Mouse (Mus musculus): ENCODE measurements around the gene Amz2. TPM values are rescaled to one million over a fixed set of nuclear protein-coding genes. Genes with fewer than 3 reads are reported as not detected.

Gene Amz2
- polyA plus RNA-seq, 1 experiment from 2014 or later = 37.6 TPM

DNA sequence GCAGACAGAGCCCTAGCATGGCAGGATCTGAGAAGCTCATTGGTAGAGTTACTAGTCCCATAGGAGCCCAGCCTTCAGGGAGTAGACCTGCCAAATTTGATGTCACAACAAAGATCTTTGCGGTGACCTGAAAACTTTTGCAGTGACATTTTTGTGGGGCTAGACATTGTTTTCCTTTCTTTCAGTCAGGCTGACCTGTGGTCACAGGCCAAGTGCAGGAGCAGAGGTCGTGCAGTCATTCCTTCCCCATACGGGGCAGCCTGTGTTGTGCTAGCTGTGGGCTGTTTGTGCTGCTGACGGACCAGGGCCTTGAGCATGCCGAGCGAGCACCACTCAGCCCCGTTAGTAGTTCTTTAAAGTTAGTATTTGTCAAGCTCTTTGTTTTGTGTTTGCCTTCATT lies 34.0 kb upstream of the Amz2 start:
- Histone ChIP-seq H3K36me3 (ENCODE audit: control insufficient read depth, insufficient read depth, low read length) (no peaks in the 10 kb centered on the region; the same call in 1 of the 2 replicates), H3K27me3 (ENCODE audit: control insufficient read depth, insufficient read depth, low read length) (no peaks in the 10 kb centered on the region), H3K9ac (ENCODE audit: low read depth, low read length) (no peak overlapping the region), H3K4me2 (no peak overlapping the region), H3K9me3 (replicated peaks; ENCODE audit: control insufficient read depth, low read length) (no peaks in the 10 kb centered on the region), H3K27ac (ENCODE audit: low read depth, low read length) (no peak overlapping the region), H3K4me3 (ENCODE audit: low read depth, low read length) (no peak overlapping the region), H3K4me1 (ENCODE audit: control insufficient read depth, insufficient read depth, low read length) (peaks cover 24% of the 10 kb centered on the region)
- ATAC-seq (replicated peaks; ENCODE audit: insufficient number of reproducible peaks, low FRiP score, low TSS enrichment) = no peak
- 73% methylated on average over 7 of the region's 7 CpGs for WGBS (ENCODE audit: insufficient replicate concordance)

DNA sequence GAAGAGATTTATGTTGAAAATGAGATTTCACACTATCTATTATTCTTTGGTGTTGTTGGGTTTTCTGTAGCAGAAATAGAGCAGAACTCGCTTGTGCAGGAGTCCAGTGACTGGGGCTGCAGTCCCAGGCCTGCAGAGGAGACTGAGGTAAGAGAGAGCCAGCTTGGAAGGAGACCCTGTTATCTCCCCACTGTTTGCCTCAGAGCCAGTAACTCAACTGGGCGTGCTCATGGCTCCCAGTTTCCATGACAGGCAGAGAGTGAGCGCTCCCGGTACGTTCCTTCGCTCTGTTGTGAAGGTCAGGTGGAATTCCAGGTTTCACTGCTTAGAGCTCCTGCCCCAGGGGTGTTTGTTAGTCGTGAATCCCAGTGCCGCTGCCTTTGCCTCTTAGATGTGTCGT lies 33.1 kb upstream of the Amz2 start:
- H3K4me3 ChIP-seq (ENCODE audit: low read depth, low read length) = no peak overlapping the region
- H3K27ac ChIP-seq (ENCODE audit: low read depth, low read length) = no peak overlapping the region
- ATAC-seq (replicated peaks; ENCODE audit: insufficient number of reproducible peaks, low FRiP score, low TSS enrichment) = no peak
- H3K36me3 ChIP-seq (ENCODE audit: control insufficient read depth, insufficient read depth, low read length) = peaks cover 6% of the 10 kb centered on the region; the same call in 1 of the 2 replicates
- no peaks in the 10 kb centered on the region for H3K9me3 ChIP-seq (replicated peaks; ENCODE audit: control insufficient read depth, low read length)
- H3K4me2 ChIP-seq = no peak overlapping the region
- H3K9ac ChIP-seq (ENCODE audit: low read depth, low read length) = no peak overlapping the region
- WGBS (ENCODE audit: insufficient replicate concordance) = 77% methylated on average over 9 of the region's 9 CpGs
- H3K4me1 ChIP-seq (ENCODE audit: control insufficient read depth, insufficient read depth, low read length) = peaks cover 16% of the 10 kb centered on the region
- H3K27me3 ChIP-seq (ENCODE audit: control insufficient read depth, insufficient read depth, low read length) = no peaks in the 10 kb centered on the region

DNA sequence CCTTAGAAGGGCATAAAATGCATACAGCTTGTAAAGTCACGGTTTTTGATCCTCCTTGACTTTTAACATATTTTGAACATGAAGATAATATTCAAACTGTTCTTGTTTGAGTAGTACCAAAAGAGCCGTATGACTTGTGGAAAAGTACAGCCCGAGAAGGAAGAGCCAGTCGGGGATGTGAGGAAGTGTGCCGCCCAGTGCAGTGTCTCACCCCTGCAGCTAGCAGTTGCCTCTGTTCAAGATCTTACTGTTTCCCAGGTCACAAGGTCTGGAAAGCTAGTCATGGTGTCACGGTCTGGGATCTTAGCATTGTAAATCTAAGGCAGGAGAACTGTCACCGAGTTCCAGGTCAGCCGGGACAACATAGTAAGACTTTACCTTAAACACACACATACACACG lies 31.0 kb upstream of the Amz2 start:
- peaks cover 6% of the 10 kb centered on the region; the same call in 1 of the 2 replicates for H3K36me3 ChIP-seq (ENCODE audit: control insufficient read depth, insufficient read depth, low read length)
- peaks cover 5% of the 10 kb centered on the region; the same call in 1 of the 2 replicates for H3K4me1 ChIP-seq (ENCODE audit: control insufficient read depth, insufficient read depth, low read length)
- WGBS (ENCODE audit: insufficient replicate concordance) = 83% methylated on average over 9 of the region's 9 CpGs
- H3K27me3 ChIP-seq (ENCODE audit: control insufficient read depth, insufficient read depth, low read length) = no peaks in the 10 kb centered on the region
- ATAC-seq (replicated peaks; ENCODE audit: insufficient number of reproducible peaks, low FRiP score, low TSS enrichment) = no peak
- H3K4me2 ChIP-seq = no peak overlapping the region
- H3K9ac ChIP-seq (ENCODE audit: low read depth, low read length) = no peak overlapping the region
- H3K27ac ChIP-seq (ENCODE audit: low read depth, low read length) = no peak overlapping the region
- H3K9me3 ChIP-seq (replicated peaks; ENCODE audit: control insufficient read depth, low read length) = no peaks in the 10 kb centered on the region
- no peak overlapping the region for H3K4me3 ChIP-seq (ENCODE audit: low read depth, low read length)

- no peak for ATAC-seq (replicated peaks; ENCODE audit: insufficient number of reproducible peaks, low FRiP score, low TSS enrichment)
- Histone ChIP-seq H3K36me3 (ENCODE audit: control insufficient read depth, insufficient read depth, low read length) (peaks cover 6% of the 10 kb centered on the region; the same call in 1 of the 2 replicates), H3K4me1 (ENCODE audit: control insufficient read depth, insufficient read depth, low read length) (peaks cover 5% of the 10 kb centered on the region; the same call in 1 of the 2 replicates)
These were observed 30.5 kb upstream of the Amz2 start for GRCm38 (mm10) chr11:109395291-109395690.

DNA sequence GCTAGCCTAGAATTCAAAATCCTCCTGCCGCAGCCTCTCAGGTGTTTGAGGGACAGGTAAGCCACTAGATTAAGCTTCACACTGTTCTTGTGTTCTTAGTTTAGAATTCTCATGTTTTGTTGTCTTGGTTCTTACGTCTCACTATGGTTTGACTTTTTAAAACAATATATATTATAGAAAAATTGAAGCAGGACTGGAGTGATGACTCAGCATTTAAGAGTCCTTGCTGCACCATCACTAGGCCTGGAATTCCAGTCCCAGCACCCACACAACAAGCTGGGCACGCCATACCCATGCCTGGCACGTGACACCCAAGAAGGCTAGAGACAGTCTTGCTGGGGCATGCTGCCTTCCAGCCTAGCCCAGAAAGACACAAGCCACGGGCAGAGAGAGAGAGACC lies 19.3 kb upstream of the Amz2 start:
- Histone ChIP-seq H3K27ac (ENCODE audit: low read depth, low read length) (no peak overlapping the region), H3K36me3 (ENCODE audit: control insufficient read depth, insufficient read depth, low read length) (no peaks in the 10 kb centered on the region), H3K4me1 (ENCODE audit: control insufficient read depth, insufficient read depth, low read length) (no peaks in the 10 kb centered on the region), H3K4me2 (no peak overlapping the region), H3K9ac (ENCODE audit: low read depth, low read length) (no peak overlapping the region), H3K4me3 (ENCODE audit: low read depth, low read length) (no peak overlapping the region), H3K9me3 (replicated peaks; ENCODE audit: control insufficient read depth, low read length) (no peaks in the 10 kb centered on the region), H3K27me3 (ENCODE audit: control insufficient read depth, insufficient read depth, low read length) (no peaks in the 10 kb centered on the region)
- no peak for ATAC-seq (replicated peaks; ENCODE audit: insufficient number of reproducible peaks, low FRiP score, low TSS enrichment)
- 81% methylated on average over 5 of the region's 5 CpGs for WGBS (ENCODE audit: insufficient replicate concordance)

More at GRCm38 (mm10) chr11:109395291-109395690, 30.5 kb upstream of the Amz2 start:
- no peak overlapping the region for H3K4me3 ChIP-seq (ENCODE audit: low read depth, low read length)
- H3K9me3 ChIP-seq (replicated peaks; ENCODE audit: control insufficient read depth, low read length) = no peaks in the 10 kb centered on the region
- no peak overlapping the region for H3K9ac ChIP-seq (ENCODE audit: low read depth, low read length)
- no peak overlapping the region for H3K4me2 ChIP-seq
- no peak overlapping the region for H3K27ac ChIP-seq (ENCODE audit: low read depth, low read length)
- no peaks in the 10 kb centered on the region for H3K27me3 ChIP-seq (ENCODE audit: control insufficient read depth, insufficient read depth, low read length)
- WGBS (ENCODE audit: insufficient replicate concordance) = 93% methylated on average over 9 of the region's 9 CpGs

GRCm38 (mm10) chr11:109410197-109410980 lies 15.4 kb upstream of the Amz2 start:
- Histone ChIP-seq H3K36me3 (ENCODE audit: control insufficient read depth, insufficient read depth, low read length) (no peaks in the 10 kb centered on the region), H3K9me3 (replicated peaks; ENCODE audit: control insufficient read depth, low read length) (no peaks in the 10 kb centered on the region), H3K4me2 (no peak overlapping the region), H3K4me3 (ENCODE audit: low read depth, low read length) (no peak overlapping the region), H3K4me1 (ENCODE audit: control insufficient read depth, insufficient read depth, low read length) (no peaks in the 10 kb centered on the region; the same call in 1 of the 2 replicates), H3K9ac (ENCODE audit: low read depth, low read length) (no peak overlapping the region), H3K27ac (ENCODE audit: low read depth, low read length) (no peak overlapping the region), H3K27me3 (ENCODE audit: control insufficient read depth, insufficient read depth, low read length) (no peaks in the 10 kb centered on the region)
- no peak for ATAC-seq (replicated peaks; ENCODE audit: insufficient number of reproducible peaks, low FRiP score, low TSS enrichment)
- 82% methylated on average over 15 of the region's 15 CpGs for WGBS (ENCODE audit: insufficient replicate concordance)

DNA sequence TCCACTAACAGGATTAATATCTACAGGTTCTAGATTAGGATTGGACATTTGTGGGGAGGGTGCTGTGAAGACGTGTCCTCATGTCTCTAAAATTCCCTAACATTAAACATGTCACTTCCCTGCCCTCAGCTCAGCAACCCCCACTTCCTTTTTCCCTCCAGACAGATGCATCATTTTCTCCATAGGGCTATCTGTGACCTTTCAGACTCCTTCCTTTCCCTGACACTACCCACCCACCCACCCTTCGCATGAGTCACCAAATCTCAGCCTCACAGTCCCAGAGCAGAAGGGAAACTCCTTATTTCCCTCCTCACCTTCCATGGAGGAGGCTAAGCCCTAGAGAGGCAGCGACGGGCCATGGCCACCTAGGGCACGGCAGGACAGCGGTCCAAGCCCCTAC lies 12.1 kb upstream of the Amz2 start, which contains the start of gene 9930022D16Rik:
Gene 9930022D16Rik, plus strand, starts transcription at position 301 of the 400 bp plus-strand sequence.
- H3K9ac ChIP-seq (ENCODE audit: low read depth, low read length) = no peak within 1 kb of the TSS
- ATAC-seq (replicated peaks; ENCODE audit: insufficient number of reproducible peaks, low FRiP score, low TSS enrichment) = peak; percentile 35
- no peak within 1 kb of the TSS for H3K4me2 ChIP-seq
- H3K4me1 ChIP-seq (ENCODE audit: control insufficient read depth, insufficient read depth, low read length) = no peaks in the 10 kb centered on the region; the same call in 1 of the 2 replicates
- H3K36me3 ChIP-seq (ENCODE audit: control insufficient read depth, insufficient read depth, low read length) = no peaks in the 10 kb centered on the region
- no peak within 1 kb of the TSS for H3K4me3 ChIP-seq (ENCODE audit: low read depth, low read length)
- 67% methylated on average over 6 of the region's 6 CpGs for WGBS (ENCODE audit: insufficient replicate concordance)
- no peaks in the 10 kb centered on the region for H3K9me3 ChIP-seq (replicated peaks; ENCODE audit: control insufficient read depth, low read length)
- H3K27me3 ChIP-seq (ENCODE audit: control insufficient read depth, insufficient read depth, low read length) = no peaks in the 10 kb centered on the region
- H3K27ac ChIP-seq (ENCODE audit: low read depth, low read length) = no peak within 1 kb of the TSS

- no peak overlapping the region for H3K4me2 ChIP-seq
- no peak for ATAC-seq (replicated peaks; ENCODE audit: insufficient number of reproducible peaks, low FRiP score, low TSS enrichment)
- H3K4me1 ChIP-seq (ENCODE audit: control insufficient read depth, insufficient read depth, low read length) = no peaks in the 10 kb centered on the region; the same call in 1 of the 2 replicates
- H3K27me3 ChIP-seq (ENCODE audit: control insufficient read depth, insufficient read depth, low read length) = no peaks in the 10 kb centered on the region
- WGBS (ENCODE audit: insufficient replicate concordance) = 84% methylated on average over 5 of the region's 5 CpGs
- H3K4me3 ChIP-seq (ENCODE audit: low read depth, low read length) = no peak overlapping the region
- H3K9me3 ChIP-seq (replicated peaks; ENCODE audit: control insufficient read depth, low read length) = no peaks in the 10 kb centered on the region
- no peak overlapping the region for H3K27ac ChIP-seq (ENCODE audit: low read depth, low read length)
- H3K36me3 ChIP-seq (ENCODE audit: control insufficient read depth, insufficient read depth, low read length) = no peaks in the 10 kb centered on the region
- H3K9ac ChIP-seq (ENCODE audit: low read depth, low read length) = no peak overlapping the region
These were observed 10.9 kb upstream of the Amz2 start for GRCm38 (mm10) chr11:109414802-109415201.
